ENCODE assay signal across 9 mouse cellular contexts in genomic region chr14:47004161-47004560, GRCm38 (mm10).
A peak's percentile ranks its signal among the peaks of the same experiment; 100 is the strongest.
DNase-seq lines count a peak whose midpoint lies in the region; ATAC-seq lines count a peak whose summit lies in the region.
"Had no signal": no experiment of that assay in that cellular context is flagged by ENCODE, and none has a peak within 500 bp of the region (broad histone marks: within the 10 kb centered on the region; RNA-seq: fewer than 3 reads in every experiment).

No protein-coding gene starts in this region.

- no peaks in the 10 kb centered on the region; the same call in 1 of the 2 replicates for H3K9me3 ChIP-seq in midbrain, embryonic 16.5 days (replicated peaks; ENCODE audit: control insufficient read depth, low read length, poor library complexity, severe bottlenecking)
- H3K9me3 ChIP-seq: midbrain, embryonic 12.5 days had no signal

- H3K36me3 ChIP-seq in midbrain, embryonic 16.5 days (ENCODE audit: control insufficient read depth, insufficient read depth, low read length), result no peaks in the 10 kb centered on the region
- H3K36me3 ChIP-seq: midbrain, embryonic 12.5 days had no signal

- no peak overlapping the region for H3K4me2 ChIP-seq in midbrain, embryonic 16.5 days (ENCODE audit: low read length)
- H3K4me2 ChIP-seq: midbrain, embryonic 12.5 days had no signal

- H3K4me1 ChIP-seq in midbrain, embryonic 16.5 days (ENCODE audit: control insufficient read depth, insufficient read depth, low read length), result no peaks in the 10 kb centered on the region

- DNase-seq in frontal cortex, postnatal 10 days (ENCODE audit: low spot score in 2 of 2), result no peak
- DNase-seq in retina, embryonic 14.5 days (ENCODE audit: low spot score), result peak; percentile 61
- no peak for DNase-seq in retina, postnatal 1 day
- peak; percentile 46 for DNase-seq in embryo, embryonic 10.5 days (ENCODE audit: low spot score)
- DNase-seq in lung, postnatal 4 days, result peak; percentile 21 to 40

- no peak overlapping the region for H3K9ac ChIP-seq in midbrain, embryonic 16.5 days (ENCODE audit: low read depth, low read length)
- H3K9ac ChIP-seq: midbrain, embryonic 12.5 days had no signal

- 34% methylated on average over 3 of the region's 3 CpGs for WGBS in midbrain, embryonic 16.5 days

- no peak overlapping the region for H3K4me3 ChIP-seq in midbrain, embryonic 16.5 days (ENCODE audit: low read depth, low read length)
- H3K4me3 ChIP-seq: midbrain, embryonic 12.5 days had no signal

- ATAC-seq in frontal cortex, adult (ENCODE audit: low TSS enrichment), result peak; percentile 66
- no peak for ATAC-seq in midbrain, embryonic 16.5 days
- ATAC-seq in monocyte, adult 5-6 weeks (replicated peaks; ENCODE audit: insufficient number of reproducible peaks, low FRiP score, low TSS enrichment, poor library complexity, severe bottlenecking), result no peak

- no peaks in the 10 kb centered on the region for H3K27me3 ChIP-seq in midbrain, embryonic 16.5 days (ENCODE audit: control insufficient read depth, insufficient read depth, low read depth, low read length)
- H3K27me3 ChIP-seq: midbrain, embryonic 12.5 days had no signal

- H3K27ac ChIP-seq in midbrain, embryonic 16.5 days (ENCODE audit: low read length), result no peak overlapping the region
- H3K27ac ChIP-seq: midbrain, embryonic 12.5 days had no signal

Comparison
In these comparisons a context has a peak if more than half of its experiments do, and no peak if none do; other contexts are left out.
1. DNase-seq: peak in retina, embryonic 14.5 days (single experiment), embryo, embryonic 10.5 days (single experiment) and lung, postnatal 4 days (2 of 2); none in frontal cortex, postnatal 10 days (0 of 2) and retina, postnatal 1 day (single experiment).